Mouse (Mus musculus) adrenal gland, postnatal 10 days (tissue): ENCODE measurements around the gene Ugt1a5. TPM values are rescaled to one million over a fixed set of nuclear protein-coding genes. Genes with fewer than 3 reads are reported as not detected.

Source experiments
- DNase-seq: peaks from one replicate; pipeline ENCODE4 v3.0.0; 2021; ENCODE audit warnings: mixed read lengths
- total RNA-seq, 2 experiments: library from RNA; stranded (reverse); gene quantifications; 2 replicates each; pipeline ENCODE4 v1.2.3; 2021

The Ugt1a5 gene
- total RNA-seq, 2 experiments from 2014 or later, result 0.48 to 0.61 TPM

DNA sequence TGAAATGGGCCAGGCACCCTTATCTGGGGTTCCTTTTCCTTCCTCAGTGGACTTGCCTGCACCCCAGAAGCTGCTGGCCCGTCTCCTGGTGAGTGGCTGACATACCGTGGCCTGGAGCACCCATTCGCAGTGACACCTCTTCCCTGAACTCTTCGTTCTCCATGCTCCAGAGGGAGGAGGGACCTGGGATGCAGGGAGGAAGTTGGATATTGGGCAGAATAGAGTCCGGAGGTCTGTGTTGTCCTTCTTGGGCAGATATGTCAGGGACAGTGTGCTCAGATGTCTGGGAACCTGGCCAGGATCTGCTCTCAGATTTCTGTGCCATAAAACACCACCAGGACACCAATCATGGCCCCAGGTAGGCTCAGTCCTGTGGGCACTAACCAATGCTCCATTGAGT lies 74.3 kb downstream of the Ugt1a5 start:
- DNase-seq, result no peak

DNA sequence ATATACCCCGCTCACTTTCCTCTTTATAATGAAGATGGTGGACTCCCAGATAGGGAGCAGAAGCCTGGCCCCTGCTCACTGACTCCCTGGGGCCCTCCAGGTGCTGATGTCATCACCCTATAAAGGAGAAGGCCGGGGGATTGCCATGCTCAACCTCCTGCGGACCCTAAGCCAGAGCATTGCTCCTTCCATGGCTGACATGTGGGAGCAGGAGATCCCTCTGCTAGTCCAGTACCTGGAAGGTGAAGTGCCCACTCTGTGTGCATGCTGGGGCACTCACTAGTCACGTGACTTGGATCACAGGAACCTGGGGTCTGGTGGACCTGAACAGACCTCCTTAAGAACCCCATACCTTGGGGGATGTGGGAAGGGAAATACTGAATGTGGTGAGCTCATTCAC lies 74.8 kb downstream of the Ugt1a5 start:
- no peak for DNase-seq

DNA sequence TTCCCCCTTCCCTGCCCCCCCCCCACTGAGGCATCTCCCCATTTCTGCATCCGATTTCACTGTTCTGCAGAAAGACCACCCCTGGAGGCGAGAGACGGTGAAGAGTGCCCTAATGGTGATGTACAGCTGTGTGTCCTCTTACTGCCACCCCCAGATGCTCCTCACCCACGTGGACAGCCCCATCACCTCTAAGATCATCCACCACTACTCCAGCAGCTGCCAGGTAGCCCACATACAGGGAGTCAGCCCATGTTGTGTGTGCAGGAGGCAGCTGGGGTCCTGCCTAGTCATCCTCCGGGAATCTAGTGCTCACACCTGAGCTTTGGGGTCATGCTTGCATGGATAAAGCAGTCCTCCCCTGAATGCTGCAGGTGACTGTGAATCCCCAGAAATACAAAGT lies 78.0 kb downstream of the Ugt1a5 start:
- no peak for DNase-seq

DNA sequence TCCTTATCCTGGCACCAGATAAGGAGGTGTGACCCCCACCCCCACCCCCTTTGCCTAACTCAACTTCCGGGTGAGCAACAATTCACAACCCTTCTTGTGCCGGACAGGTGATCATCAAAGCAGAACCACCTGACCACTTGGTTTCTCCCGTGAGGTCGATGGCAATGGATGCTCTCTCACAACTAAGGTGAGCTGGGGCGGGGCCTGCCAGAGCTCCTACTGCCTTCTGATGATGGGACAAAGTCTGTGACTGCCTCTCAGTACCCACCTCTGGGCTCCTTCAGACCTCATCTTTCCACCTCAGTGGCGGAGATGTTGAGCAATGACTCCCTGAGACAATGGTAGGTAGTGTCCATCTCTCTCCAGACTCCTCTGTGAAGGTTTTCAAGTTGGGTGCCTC lies 80.1 kb downstream of the Ugt1a5 start:
- no peak for DNase-seq

DNA sequence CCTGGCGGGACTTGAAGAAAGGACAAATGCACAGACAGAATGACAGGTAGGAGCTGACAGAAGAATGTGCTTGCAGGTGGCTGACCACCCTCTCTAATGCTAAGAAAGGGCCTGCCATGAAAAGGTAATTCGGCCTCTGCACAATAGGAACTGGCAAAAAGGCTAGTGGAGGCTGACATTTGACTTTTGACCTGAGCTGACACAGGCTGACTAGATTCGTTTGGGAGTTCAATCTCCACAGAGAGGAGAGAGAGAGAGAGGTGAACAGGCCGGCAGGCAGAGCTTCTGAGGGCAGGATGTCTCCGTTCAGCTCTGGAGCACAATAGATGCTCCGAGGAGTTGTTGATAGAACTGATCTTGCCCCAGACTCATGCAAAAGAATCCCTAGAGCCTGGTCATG lies 80.6 kb downstream of the Ugt1a5 start:
- no peak for DNase-seq

DNA sequence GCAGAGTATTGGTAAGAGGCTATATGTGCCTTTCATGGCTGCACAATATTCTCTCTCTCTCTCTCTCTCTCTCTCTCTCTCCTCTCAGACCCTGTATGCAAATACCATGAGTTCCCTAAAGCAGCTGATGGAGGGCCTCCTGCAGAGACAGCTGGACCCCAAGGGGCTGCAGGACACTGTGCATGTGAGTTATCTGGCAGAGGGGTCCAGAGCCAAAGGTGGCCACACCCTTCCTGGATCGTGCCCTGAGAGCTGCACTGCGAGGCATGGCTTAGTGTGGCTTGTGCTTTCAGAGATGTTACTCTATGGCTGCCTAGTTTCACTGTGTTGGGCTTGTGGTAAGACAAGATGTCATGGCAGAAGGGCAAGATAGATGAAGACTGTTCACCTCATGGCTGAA lies 81.8 kb downstream of the Ugt1a5 start:
- no peak for DNase-seq

DNA sequence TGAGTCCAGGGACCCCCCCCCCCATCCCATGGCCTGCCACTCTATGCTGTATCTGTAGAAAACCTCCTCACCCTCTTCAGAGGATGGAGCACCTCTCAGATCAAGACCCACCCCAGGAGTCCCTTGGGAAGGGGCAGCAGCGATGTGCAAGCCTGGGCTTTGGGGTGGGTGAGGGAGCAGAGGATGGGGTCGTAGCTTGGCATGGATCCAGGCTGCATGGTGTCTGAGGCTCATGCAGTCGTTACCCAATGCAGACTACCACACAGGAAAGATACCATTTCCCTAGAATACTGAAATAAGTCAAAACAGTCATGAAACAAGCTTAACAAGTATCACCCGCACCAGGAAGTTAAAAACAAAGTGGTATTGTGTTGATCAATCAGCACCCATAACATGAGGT lies 82.8 kb downstream of the Ugt1a5 start:
- no peak for DNase-seq

DNA sequence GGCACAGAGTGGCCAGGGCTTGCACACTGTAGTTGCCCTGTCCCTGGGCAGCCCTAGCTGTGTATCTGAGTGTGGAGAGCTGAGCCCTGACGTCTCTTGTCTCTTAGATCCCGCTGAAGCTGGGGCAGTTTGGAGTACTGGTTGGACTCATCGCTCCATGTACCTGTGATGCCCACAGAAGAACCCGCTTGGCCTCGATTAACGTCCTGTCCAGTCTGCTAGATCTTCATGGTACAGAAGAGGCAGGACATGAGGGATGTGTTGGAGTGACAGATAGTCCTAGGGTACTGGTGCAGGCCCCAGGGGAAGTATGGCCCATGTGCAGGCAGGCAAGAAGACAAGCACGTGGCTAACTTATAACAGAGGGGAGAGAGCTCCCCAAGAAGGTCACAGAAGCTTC lies 83.8 kb downstream of the Ugt1a5 start:
- DNase-seq, result no peak

DNA sequence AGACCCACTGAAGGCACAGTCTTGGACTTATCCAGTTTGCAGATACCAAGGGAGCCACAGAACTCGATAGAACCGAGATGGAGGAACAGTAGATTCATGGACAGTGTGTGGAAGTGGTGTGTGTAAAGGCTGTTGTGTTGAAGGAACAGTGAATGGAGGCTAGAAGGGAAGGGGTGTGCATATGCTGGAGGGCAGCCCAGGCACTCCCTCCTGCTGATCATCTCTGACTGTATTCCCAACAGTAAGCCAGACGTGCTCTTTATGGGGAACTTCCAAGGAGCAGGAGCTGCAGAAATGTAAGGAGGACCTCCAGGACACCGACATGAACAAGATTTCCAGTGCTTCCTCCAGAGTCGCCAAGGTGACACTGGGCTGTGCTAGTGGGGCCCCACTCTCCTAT lies 84.2 kb downstream of the Ugt1a5 start:
- DNase-seq, result no peak

DNA sequence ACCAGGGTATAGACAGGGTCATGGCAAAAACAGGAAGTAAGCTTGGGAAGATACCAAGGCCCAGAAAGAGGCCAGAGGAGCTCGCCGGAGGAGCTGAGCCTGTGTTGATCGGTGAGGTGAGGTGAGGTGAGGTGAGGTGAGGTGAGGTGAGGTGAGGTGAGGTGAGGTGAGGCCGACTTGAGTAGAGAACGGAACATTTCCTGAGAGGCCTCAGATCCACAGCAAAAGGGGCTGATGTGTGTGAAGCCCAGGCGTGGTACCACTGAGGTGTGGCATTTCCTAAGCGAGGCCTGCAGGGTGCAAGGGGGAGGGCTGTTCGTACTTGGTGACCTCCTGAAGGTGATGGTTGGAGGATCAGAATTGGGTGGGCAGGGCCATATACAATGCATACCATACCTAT lies 87.3 kb downstream of the Ugt1a5 start:
- DNase-seq, result no peak

DNA sequence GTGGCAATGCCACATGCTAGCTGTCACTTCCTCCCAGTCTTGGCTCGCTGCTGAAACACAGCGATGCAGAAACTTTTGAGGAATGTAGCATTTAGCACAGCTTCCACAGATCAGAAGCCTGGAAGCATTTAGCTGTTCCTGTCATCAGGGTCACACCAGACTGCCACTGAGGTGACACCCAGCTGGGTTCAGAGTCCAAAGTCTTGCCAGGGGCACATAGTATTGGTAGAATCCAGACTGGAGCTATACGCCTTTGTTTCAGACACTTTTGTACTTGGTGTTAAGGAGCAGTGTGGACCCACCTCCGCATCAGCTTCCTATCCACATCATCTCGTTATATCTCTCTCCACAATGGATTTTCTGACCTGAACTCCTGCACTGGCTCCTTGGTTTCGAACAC lies 87.7 kb downstream of the Ugt1a5 start:
- DNase-seq, result no peak

DNA sequence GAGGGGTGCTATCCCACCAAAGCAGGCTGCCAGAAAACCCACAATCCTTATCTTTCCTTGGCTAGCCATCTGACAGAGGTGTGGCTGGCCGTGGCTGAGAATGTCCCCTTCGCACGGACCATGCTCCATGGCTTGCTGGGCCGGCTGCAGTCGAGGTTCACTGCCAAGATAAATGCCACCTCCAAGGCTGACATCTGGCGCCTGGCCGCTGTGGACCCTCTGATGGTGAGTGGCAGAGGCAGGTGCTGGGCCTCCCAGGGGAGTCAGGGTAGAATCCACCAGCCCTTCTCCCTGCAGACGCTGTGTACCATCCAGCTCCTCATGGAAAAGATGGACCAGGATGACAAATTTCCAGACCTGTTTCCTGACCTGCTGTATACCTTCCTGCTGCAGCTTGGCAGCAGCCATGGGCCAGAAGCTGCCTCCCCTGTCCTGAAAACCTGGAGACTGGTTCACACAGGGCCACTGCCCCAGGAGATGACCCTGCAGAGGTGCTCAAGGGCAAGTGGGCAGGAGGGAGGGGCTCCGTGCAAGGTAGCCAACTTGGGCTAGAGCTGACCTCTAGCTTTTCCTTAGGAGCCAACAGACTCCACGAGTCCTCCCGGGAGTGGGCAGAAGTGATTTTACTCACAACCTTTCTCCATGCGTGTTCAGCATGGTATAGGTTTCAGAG lies 89.1 kb downstream of the Ugt1a5 start:
- no peak for DNase-seq

DNA sequence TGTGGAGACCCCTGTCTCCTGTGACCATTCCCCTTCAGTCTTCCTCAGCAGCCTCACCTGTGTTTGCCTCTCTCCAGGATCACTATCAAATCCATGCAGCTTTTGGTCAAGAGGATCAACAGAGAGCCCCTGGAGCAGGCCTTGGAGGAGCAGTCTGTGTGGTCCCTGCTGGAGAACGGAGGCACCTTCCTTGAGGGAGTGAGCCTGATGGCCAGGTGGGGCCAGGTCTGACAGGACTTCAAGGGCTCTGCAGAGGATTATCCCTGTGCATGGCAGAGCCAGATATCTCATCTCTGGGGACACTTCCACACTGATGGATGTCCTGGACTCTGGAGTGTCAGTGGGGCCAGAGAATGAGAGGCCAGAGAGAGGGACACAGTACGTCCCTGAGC lies 89.7 kb downstream of the Ugt1a5 start:
- DNase-seq, result no peak

DNA sequence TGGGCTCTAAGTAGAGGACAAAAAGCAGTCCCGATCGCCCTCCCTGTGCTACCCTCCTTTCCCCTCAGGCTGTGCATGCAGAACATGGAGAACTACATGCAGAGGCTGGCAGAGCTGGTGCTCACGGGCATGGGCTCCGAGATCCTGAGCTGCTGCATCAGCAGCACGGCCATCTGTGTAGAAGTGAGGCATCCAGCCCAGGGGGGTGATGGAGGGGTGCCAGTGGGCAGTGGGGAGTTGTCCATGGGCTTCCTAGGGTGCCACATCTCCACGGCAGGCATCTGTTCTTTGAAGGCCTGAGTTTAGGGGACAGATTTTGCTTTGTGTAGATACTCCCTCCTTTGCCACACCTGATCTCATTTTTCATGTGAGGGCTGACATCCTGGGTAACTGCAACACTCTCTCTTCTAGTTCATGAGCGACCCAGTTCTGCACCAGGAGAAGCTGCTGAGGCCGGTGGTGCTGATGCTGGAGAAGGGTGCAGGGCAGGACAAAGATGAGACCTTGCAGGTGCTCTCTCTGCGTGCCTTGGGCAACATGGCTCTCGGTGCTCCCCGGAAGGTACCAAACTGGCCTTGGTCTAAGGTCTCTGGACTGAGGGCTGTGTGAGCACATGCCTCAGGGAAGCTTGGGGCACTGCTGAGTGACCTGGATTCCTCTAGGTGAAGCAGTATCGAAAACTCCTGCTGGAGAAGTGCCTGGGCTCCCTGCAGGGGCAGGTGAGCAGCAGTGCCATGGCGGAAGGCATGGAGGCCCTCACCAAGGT lies 90.4 kb downstream of the Ugt1a5 start:
- DNase-seq, result peak; percentile 36

DNA sequence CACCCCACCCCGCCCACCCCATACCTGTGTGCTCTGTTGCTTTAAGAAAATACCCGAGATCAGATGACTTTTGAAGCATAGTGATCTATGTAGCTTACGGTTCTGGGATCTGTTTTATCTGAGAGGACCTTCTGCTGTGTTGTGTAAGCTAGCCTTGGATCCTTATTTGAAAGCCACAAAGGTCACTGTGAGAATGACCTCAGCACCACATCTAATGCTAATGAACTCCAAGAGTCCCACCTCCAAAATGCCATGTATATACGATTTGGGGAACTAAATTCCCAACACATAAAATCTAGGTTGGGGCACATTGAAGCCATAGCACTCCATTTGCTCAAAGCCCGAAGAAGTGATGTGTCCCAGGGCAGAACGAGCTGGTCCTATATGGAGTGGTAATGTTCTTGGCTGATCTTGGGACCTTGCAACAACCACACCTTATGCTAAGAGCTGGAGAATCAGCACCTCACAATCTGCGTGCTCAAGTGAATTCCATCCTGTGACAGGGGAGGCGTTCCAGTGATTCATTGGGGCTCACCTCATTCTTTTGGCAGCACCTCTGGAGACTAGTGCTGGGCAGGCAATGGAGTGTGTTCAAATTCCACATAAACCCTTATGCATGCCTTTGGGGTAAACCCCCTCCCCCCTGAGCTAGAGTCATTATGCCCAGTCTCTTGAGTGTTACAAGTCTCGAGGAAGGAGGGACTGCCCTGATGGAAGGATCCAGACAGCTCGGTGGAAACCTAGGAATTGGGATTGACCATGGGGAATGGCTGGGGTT lies 91.3 kb downstream of the Ugt1a5 start:
- DNase-seq, result no peak

DNA sequence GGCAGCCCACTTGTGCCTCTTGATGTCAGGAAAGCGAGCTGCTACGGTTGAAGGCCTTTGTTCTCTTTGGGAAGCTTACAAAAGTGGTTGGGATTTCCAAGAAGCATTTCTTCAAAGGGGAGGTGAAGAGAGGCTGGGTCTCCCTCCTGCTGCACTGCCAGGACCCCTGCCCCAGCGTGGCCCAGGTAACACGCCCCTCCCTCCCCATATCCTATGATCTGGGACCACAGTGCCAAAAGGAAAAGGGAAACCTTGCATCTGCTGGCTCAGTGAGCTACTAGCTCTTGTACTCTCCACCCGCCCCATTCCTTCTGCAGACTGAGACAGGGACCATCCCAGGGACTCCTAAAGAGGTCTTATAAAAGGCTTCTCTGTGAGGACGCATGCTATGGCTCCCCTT lies 91.9 kb downstream of the Ugt1a5 start:
- DNase-seq, result no peak

DNA sequence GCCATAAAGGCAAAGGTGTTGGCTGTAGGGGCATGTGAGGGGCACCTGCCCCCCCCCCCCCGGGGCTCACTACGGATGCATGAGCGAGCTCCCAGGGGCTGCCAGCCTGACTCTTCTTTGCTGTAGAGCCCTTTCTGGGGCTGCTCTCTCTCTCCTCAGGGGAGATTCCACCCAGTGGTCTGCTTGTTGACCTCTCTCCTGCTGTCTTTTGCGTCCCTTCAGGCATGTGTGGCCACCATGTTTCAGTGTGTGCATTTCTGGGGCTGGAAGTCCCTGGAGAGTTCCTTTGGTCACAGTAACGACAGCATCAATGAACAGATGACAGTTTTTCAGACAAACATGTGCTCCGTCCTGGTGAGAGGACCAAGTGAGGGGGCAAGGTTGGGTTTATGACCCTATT lies 92.5 kb downstream of the Ugt1a5 start:
- no peak for DNase-seq

DNA sequence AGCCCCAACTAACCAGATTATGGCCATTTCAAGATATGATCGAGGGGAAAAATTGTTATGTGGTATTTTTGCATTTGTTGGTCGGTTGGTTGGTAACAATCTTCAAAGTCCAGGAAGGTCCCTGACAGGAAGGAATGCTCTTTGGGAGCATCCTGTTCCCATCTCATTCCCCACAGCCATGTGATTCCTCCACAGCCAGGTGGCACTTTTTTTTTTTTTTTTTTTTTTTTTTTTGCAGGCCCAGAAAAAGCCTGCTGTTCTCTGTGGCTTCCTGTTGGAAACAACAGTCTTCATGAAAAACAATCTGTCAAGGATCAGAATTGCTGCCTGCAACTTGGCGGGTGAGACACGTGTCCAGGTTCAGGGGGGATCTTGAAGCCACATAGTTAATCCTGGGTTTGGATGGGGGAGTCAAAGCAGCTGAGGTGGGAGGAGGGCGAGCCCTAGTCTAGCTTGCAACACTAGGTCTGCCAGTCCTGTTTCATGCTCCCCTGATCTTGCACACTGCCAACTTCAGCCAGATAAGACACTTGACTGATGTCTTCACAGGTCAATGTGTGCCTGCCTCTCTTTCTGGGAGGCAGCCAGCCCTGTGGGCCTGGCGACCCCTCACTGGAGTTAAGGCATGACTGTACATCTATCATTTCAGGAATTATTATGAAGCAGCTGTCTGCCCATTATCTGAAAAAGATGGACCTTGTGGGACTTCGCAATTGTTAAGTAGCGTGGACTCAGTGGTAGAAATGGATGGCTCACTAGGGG lies 93.2 kb downstream of the Ugt1a5 start:
- peak; percentile 60 for DNase-seq

DNA sequence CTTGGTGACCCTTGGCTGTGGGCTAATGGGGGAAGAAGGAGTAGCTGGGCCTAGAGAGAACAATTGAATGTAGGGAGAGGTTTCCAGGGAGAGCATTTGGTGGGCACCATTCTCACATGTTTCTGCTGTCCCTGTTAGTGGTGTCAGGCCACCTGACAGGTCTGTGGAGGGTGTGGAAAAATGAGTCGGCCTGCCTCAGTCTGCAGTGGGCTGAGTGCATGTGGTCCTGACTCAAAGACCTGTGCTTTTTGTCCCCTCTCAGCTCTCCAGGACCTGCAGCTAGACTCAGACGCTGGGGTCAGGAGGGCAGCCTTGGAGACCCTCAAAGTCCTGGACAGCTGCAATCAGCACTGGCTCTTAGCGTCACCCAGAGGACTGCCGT lies 93.8 kb downstream of the Ugt1a5 start:
- DNase-seq, result no peak

DNA sequence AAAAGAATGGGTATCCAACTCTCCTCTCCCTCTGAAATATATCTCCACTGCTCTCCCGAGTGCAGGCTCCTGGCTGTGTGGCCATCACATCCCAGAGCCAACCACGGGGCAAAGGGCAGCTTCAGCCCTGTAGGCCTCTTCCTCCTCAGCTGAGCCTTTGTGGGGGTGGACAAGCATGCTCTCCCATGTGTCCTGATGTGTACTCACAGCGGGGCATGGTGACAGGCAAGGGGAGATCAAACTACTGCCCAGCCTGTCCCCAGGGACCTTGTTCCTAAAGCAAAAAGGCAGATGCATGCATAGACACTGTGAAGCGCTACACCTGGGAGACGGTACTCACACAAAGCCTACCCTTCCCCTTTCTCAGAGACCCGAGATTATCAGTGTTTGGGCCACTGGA lies 94.3 kb downstream of the Ugt1a5 start:
- DNase-seq, result peak; percentile 80

DNA sequence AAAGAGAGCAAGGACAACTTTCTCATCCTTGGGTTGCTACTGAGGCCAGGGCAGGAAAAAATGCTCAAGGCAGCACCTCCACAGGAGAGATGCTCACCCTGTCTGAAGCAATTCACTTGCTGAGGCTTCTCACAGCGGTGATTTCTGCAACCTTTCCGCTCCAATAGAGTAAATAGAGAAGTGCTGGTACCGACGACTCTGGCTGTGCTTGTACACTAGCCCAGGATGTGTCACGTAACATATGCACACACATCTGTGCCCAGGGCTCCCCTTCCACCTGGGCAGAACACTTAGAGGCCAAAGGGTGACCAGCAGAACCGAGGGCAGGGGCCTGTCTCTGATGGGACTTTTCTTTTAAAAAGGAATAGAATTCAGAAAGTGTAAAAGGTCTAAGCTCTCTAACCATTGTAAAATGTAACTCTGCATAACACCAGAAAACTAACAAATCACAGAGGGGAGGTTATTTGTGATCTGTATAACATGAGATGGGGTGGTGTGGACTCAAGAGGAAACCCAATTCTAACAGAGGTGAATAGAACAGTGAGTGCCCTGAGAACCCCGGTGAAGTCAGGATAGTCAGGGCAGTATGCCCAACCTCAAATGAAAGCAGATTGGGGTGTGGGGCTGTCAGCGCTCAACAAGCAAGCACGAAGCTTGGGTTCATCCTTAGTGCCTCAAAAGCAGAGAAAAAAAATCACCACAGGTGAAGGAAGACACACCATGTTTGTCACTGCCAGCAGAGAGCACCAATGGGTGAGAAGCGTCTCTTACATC lies 95.0 kb downstream of the Ugt1a5 start:
- DNase-seq, result no peak

DNA sequence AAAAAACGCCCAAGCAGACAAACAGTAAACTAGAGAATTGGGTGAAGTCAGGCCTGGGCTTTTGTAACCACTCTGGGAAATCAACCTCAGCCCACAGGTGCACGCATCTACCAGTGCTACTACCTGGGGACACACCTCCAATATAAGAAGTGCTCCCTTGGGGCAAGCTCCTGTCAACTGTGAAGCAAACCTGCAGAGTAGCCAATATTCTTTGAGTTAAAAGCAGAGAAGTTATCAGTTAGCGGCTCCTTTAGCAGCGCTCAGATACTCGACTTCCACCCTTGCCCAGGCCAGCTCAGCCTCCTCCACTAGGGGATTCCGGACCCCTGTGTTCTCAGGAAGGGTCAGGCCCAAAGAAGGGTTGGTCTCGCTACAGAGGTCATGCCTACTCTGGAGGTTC lies 95.9 kb downstream of the Ugt1a5 start:
- DNase-seq, result no peak
